Mouse (Mus musculus) midbrain, postnatal 0 days (tissue): ENCODE measurements at regions not wholly inside any gene's neighbourhood (a gene's known extent, or its start where the extent isn't known, plus 50 kb on each side); places are given as distances from the start of the nearest gene placed in this dataset.

Experiments
- ATAC-seq: fragments of 200-750 bp; cut with Nextera tagmentation; 2 replicates; pipeline ENCODE4 v1.8.0; 2017; ENCODE audit warnings: moderate number of reproducible peaks, mild to moderate bottlenecking, moderate TSS enrichment, moderate library complexity; ENCODE audit not compliant: low FRiP score
- DNase-seq: peaks from one replicate; pipeline ENCODE4 v3.0.0-alpha.2; 2015; ENCODE audit warnings: low spot score
- H3K27ac ChIP-seq: fragments of 300-500 bp; sonication (generic); 2 replicates; pipeline ENCODE4 v1.5.1; 2014; ENCODE audit warnings: low read depth, mild to moderate bottlenecking, low read length, mixed read lengths
- H3K27me3 ChIP-seq: fragments of 300-500 bp; sonication (generic); 2 replicates; pipeline ENCODE4 v1.6.1; 2014; ENCODE audit warnings: low read length, control low read depth, mixed read lengths; ENCODE audit not compliant: insufficient read depth
- H3K36me3 ChIP-seq: fragments of 300-500 bp; sonication (generic); 2 replicates; pipeline ENCODE4 v1.6.1; 2014; ENCODE audit warnings: low read length, control low read depth, mixed read lengths; ENCODE audit not compliant: insufficient read depth
- H3K4me1 ChIP-seq: fragments of 300-500 bp; sonication (generic); 2 replicates; pipeline ENCODE4 v1.6.1; 2014; ENCODE audit warnings: mild to moderate bottlenecking, control low read depth, antibody characterized with exemption, low read length, mixed read lengths; ENCODE audit not compliant: insufficient read depth
- H3K4me2 ChIP-seq: fragments of 300-500 bp; sonication (generic); 2 replicates; pipeline ENCODE4 v1.6.1; 2014; ENCODE audit warnings: low read depth, mild to moderate bottlenecking, low read length, mixed read lengths; ENCODE audit not compliant: poor library complexity, severe bottlenecking
- H3K4me3 ChIP-seq: fragments of 300-500 bp; sonication (generic); 2 replicates; pipeline ENCODE4 v1.5.1; 2014; ENCODE audit warnings: low read depth, mild to moderate bottlenecking, low read length, moderate library complexity
- H3K9ac ChIP-seq: fragments of 300-500 bp; sonication (generic); replicated peaks from 2 replicates; pipeline ENCODE4 v1.6.1; 2014; ENCODE audit warnings: mild to moderate bottlenecking, low read length, moderate library complexity, mixed read lengths; ENCODE audit not compliant: poor library complexity, severe bottlenecking
- H3K9me3 ChIP-seq: fragments of 300-500 bp; sonication (generic); 2 replicates; pipeline ENCODE4 v1.6.1; 2016; ENCODE audit warnings: low read length, control low read depth
- CTCF ChIP-seq: IDR thresholded peaks from 2 replicates; pipeline ENCODE4 v1.5.1; 2016; ENCODE audit warnings: antibody characterized with exemption, mild to moderate bottlenecking
- WGBS: fragments of 180-500 bp; shearing (Covaris S2); extraction: QIAGEN DNeasy Blood & Tissue Kit; methylation state at CpG from one replicate; pipeline ENCODE4 v1.1.7; 2014; 5-methylcytosine and 5-hydroxymethylcytosine counted together

DNA sequence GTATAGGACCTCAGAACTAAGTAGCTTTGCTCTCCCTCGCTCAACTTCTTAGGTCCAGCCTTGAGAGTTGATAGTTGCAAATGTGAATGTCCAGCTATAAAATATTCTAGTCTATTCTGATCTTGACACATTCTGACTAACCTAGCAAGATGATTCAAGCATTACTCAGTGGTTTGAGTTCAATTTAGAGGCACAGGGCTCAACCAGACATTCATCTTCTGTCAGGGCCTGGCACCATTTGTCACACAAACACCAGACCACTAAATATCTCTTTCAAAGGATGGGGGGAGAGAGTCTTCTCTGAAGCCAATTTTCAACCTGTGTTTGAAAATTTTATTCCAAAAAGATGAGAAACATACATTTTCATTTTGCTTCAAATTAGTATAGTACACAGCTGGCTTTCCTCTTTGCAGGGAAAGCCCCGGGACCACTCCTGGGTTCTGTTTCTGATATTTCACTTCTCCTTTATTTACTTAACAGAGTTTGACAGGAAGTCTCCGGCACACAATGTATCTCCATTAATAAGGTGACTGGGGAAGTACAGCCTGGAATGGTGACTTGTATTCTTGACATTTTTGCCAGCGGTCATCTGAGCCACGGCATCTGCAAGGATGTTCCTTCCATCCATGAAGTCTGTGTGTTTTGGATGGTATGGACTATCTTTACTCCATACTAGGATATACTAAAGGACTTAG lies 503.6 kb upstream of the Gm765 start:
- TF ChIP-seq CTCF, result no peak
- no peak overlapping the region for H3K9ac ChIP-seq
- H3K27ac ChIP-seq, result no peak overlapping the region
- no peaks in the 10 kb centered on the region for H3K9me3 ChIP-seq
- H3K4me3 ChIP-seq, result no peak overlapping the region
- H3K36me3 ChIP-seq, result no peaks in the 10 kb centered on the region
- H3K4me2 ChIP-seq, result no peak overlapping the region
- ATAC-seq, result no peak
- DNase-seq, result no peak
- H3K27me3 ChIP-seq, result no peaks in the 10 kb centered on the region
- H3K4me1 ChIP-seq, result no peaks in the 10 kb centered on the region
- WGBS, result 87% methylated on average over 5 of the region's 5 CpGs

DNA sequence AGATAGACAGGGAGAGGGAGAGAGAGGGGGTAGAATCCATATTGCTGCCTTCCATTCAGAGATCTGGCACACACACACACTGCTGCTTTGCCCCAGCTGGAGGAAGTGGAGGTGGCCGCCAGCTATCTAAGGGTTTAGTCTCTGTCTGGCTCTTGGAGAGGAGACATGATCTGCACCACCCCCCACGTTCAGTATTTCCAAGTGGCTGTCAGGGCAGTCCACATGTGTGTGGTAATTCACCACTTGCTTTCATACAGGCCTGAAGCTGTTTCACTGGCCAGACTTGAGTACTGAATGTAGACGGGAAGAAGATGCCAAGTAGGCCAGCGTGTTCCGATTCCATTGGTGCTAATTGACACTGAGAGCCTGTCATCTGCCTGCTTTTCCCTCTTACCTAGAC lies 501.0 kb upstream of the Gm765 start:
- Histone ChIP-seq H3K27ac (no peak overlapping the region), H3K4me1 (no peaks in the 10 kb centered on the region), H3K4me3 (no peak overlapping the region), H3K36me3 (no peaks in the 10 kb centered on the region), H3K4me2 (no peak overlapping the region), H3K9me3 (no peaks in the 10 kb centered on the region), H3K27me3 (no peaks in the 10 kb centered on the region), H3K9ac (no peak overlapping the region)
- 75% methylated on average over 5 of the region's 5 CpGs for WGBS
- no peak for TF ChIP-seq CTCF
- no peak for ATAC-seq
- DNase-seq, result peak; percentile 3

DNA sequence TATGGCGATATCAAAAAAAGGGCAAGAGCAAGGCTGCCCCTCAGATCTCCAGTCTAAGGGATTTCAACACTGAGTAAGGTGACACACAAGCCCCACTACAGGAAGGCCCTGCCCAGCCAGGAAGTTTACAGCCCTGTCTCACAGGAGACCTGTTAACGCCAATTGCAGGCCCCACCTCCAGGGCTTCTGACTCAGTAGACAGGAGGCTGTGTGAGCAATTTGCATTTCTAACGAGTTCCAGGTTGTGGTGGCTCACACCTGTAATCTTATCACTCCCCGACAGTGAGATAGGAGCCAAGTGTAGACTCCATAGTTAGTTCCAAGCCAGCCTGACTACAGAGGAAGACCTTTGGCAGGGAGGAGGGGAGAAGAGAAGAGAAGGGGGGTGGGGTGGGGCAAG lies 500.4 kb upstream of the Gm765 start:
- TF ChIP-seq CTCF, result no peak
- Histone ChIP-seq H3K9ac (no peak overlapping the region), H3K27me3 (no peaks in the 10 kb centered on the region), H3K9me3 (no peaks in the 10 kb centered on the region), H3K4me2 (no peak overlapping the region), H3K27ac (no peak overlapping the region), H3K4me3 (no peak overlapping the region), H3K36me3 (no peaks in the 10 kb centered on the region), H3K4me1 (no peaks in the 10 kb centered on the region)
- 67% methylated on average over 4 of the region's 4 CpGs for WGBS
- DNase-seq, result no peak
- ATAC-seq, result no peak

DNA sequence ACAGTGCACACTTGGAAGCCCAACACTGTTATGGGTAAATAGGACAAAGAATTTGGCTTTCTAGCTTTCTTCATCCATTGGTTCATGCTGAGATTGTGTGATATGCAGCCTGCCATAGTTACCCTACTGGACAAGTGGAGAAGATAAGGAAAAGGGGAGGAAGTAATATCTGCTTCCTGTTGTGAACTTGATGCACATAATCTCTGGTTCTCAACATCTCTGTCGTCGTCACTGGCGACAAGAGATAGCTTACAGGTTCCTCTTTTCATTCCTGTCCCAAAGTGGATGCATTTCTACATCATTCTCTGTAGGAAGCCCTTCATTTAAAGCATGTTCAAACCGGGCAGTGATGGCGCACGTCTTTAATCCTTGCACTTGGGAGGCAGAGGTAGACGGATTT lies 491.4 kb upstream of the Gm765 start:
- WGBS, result 92% methylated on average over 7 of the region's 7 CpGs
- TF ChIP-seq CTCF, result no peak
- no peak for DNase-seq
- H3K9ac ChIP-seq, result no peak overlapping the region
- H3K27me3 ChIP-seq, result no peaks in the 10 kb centered on the region
- no peak for ATAC-seq
- H3K4me3 ChIP-seq, result no peak overlapping the region
- H3K36me3 ChIP-seq, result no peaks in the 10 kb centered on the region
- H3K27ac ChIP-seq, result no peak overlapping the region
- no peaks in the 10 kb centered on the region for H3K4me1 ChIP-seq
- H3K9me3 ChIP-seq, result no peaks in the 10 kb centered on the region
- no peak overlapping the region for H3K4me2 ChIP-seq

DNA sequence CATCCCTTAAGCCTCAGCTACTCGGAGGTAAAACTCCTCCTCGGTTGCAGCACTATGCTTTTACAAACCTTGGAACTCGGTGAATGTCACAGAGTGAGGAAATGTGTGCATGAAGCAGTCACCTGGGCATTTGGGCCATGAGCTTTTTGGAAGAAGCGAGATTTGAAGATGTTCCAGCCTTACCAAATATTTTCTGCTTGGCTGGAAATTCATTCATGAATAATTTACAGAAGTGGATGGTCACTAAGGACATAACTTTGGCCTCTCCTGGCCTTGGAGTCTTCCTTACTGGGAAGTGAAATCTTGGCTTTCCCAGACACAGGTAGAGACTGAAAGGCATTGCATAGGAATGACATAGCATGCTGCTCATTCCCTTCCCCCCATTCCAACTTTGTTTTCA lies 487.6 kb upstream of the Gm765 start:
- Histone ChIP-seq H3K27me3 (no peaks in the 10 kb centered on the region), H3K36me3 (no peaks in the 10 kb centered on the region), H3K4me3 (no peak overlapping the region), H3K9ac (no peak overlapping the region), H3K4me2 (no peak overlapping the region), H3K9me3 (no peaks in the 10 kb centered on the region), H3K4me1 (no peaks in the 10 kb centered on the region), H3K27ac (no peak overlapping the region)
- WGBS, result 81% methylated on average over 4 of the region's 4 CpGs
- no peak for ATAC-seq
- no peak for TF ChIP-seq CTCF
- no peak for DNase-seq

DNA sequence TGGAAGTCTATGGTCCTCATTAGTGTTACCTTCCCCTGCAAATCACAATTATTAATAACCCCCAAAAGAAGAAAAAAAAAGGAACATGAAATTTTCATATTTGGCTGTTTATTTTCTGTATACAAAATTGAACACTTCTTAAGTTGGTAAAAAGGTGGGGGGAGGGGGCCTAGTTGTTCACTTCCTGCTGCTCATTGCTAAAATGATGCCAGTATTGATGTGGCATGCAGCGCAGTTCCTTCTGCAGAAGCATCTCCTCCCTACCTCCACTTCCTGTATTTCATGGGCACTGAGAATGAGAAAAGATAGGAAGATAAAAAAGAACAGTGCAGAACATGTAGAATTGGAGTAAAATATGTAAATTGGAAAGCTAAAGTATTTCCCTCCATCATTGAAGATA lies 465.5 kb upstream of the Gm765 start:
- no peaks in the 10 kb centered on the region for H3K4me1 ChIP-seq
- no peak overlapping the region for H3K4me3 ChIP-seq
- WGBS, result 90% methylated on average over 1 of the region's 1 CpGs
- ATAC-seq (no peak), DNase-seq (no peak)
- no peak overlapping the region for H3K9ac ChIP-seq
- no peaks in the 10 kb centered on the region for H3K27me3 ChIP-seq
- no peaks in the 10 kb centered on the region for H3K9me3 ChIP-seq
- H3K27ac ChIP-seq, result no peak overlapping the region
- no peaks in the 10 kb centered on the region for H3K36me3 ChIP-seq
- no peak overlapping the region for H3K4me2 ChIP-seq
- TF ChIP-seq CTCF, result no peak
